Mouse (Mus musculus) adrenal gland, postnatal 25 days (tissue): ENCODE results near the gene Gm11096. TPM values are rescaled to one million over a fixed set of nuclear protein-coding genes. Genes with fewer than 3 reads are reported as not detected.

Source experiments
- DNase-seq: peaks from one replicate; pipeline ENCODE4 v3.0.0; 2021; ENCODE audit warnings: mixed read lengths
- total RNA-seq: library from RNA; stranded (reverse); gene quantifications from 2 replicates; pipeline ENCODE4 v1.2.3, GENCODE M21; 2021

Gm11096 gene
- total RNA-seq, 1 experiment from 2014 or later, result not detected

DNA sequence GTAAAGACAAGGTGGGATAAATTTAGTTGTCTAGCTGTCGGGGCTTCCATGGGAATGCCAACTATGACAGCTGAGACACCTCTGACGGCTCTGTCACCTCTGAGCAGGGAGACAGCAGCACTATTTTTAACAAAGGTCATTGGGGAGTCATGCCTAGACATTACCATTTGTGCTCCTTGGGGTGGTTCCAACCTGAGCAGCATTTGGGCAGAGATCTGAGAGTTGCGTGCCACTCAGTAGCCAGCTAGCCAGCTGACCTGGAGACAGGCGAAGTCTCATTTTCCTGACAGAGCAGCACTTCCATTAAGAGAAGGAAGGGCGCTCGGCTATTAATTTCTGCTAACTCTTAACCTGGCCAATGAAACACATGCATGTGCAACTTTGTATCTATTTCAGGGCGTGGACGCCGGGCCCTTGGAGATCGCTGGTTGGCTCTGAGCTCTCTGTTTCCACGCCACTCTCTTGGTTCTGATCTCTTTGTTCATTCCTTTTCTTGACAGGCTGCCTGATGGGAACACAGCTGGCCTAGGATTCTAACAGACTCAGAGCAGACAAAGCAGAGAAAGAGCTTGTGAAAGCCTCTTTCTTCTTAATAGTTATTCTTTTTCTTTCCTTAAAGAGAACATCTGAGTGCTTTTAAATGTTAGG is 40.4 kb downstream of the Gm11096 start:
- DNase-seq, result peak; percentile 17

DNA sequence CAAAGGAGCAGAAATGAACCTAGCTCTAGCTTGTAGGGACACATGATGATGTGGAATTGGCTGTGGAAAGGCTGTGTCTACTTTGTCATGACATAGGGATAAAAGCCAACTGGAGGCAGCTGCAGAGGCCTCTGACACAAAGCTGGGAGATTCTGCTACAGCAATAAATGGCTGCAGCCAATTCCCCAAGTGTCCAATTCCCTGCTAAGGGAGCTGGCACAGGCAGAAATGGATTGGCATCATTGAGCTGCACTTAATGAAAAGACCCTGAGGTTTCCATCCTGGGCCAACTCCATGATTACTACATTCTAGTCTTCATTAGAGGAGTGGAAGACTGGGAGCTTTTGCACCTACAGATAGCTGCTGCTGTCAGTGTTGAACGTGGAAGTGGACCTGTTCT is 44.8 kb downstream of the Gm11096 start:
- no peak for DNase-seq
